Mouse (Mus musculus) macrophage (primary cell): ENCODE data around the gene Sst. TPM values are rescaled to one million over a fixed set of nuclear protein-coding genes. Genes with fewer than 3 reads are reported as not detected.

Experiments used
- H3K27ac ChIP-seq: fragments of 350-480 bp; formaldehyde crosslinking; 2 replicates; pipeline ENCODE4 v1.9.0; 2021
- H3K36me3 ChIP-seq: fragments of 350-480 bp; formaldehyde crosslinking; 2 replicates; pipeline ENCODE4 v1.9.0; 2021; ENCODE audit errors: inconsistent target
- H3K4me3 ChIP-seq: fragments of 350-480 bp; formaldehyde crosslinking; 2 replicates; pipeline ENCODE4 v1.9.0; 2021; ENCODE audit errors: inconsistent target
- H3K79me2 ChIP-seq: fragments of 350-480 bp; formaldehyde crosslinking; 2 replicates; pipeline ENCODE4 v1.9.0; 2021; ENCODE audit errors: inconsistent target
- WGBS: methylation state at CpG from one replicate; pipeline ENCODE4 v1.1.7; 2026; ENCODE audit warnings: inconsistent platforms; ENCODE audit not compliant: missing documents; 5-methylcytosine and 5-hydroxymethylcytosine counted together
- polyA plus RNA-seq: library from polyadenylated mRNA; stranded (reverse); fragments of 250-400 nt; gene quantifications from 3 replicates; pipeline ENCODE4 v1.2.4, GENCODE M21; 2018; ENCODE audit warnings: inconsistent platforms

Sst gene
- polyA plus RNA-seq, 1 experiment from 2014 or later: not detected

GRCm38 (mm10) chr16:23901411-23901810 lies 10.7 kb upstream of the Sst start:
- WGBS: 86% methylated on average over 7 of the region's 7 CpGs
- no peaks in the 10 kb centered on the region for H3K36me3 ChIP-seq
- no peaks in the 10 kb centered on the region for H3K79me2 ChIP-seq
- no peak overlapping the region for H3K27ac ChIP-seq
- H3K4me3 ChIP-seq: no peak overlapping the region

GRCm38 (mm10) chr16:23900061-23900460 lies 9.3 kb upstream of the Sst start:
- H3K4me3 ChIP-seq: no peak overlapping the region
- H3K79me2 ChIP-seq: no peaks in the 10 kb centered on the region
- WGBS: 87% methylated on average over 4 of the region's 4 CpGs
- no peaks in the 10 kb centered on the region for H3K36me3 ChIP-seq
- H3K27ac ChIP-seq: no peak overlapping the region

- no peaks in the 10 kb centered on the region for H3K79me2 ChIP-seq
- H3K27ac ChIP-seq: no peak overlapping the region
- H3K4me3 ChIP-seq: no peak overlapping the region
- no peaks in the 10 kb centered on the region for H3K36me3 ChIP-seq
- WGBS: 13% methylated on average over 12 of the region's 12 CpGs
These were observed 8.1 kb upstream of the Sst start for GRCm38 (mm10) chr16:23898840-23899239.

GRCm38 (mm10) chr16:23897984-23898586 lies 7.3 kb upstream of the Sst start:
- Histone ChIP-seq H3K79me2 (no peaks in the 10 kb centered on the region), H3K27ac (no peak overlapping the region), H3K4me3 (no peak overlapping the region), H3K36me3 (no peaks in the 10 kb centered on the region)
- WGBS: 9% methylated on average over 15 of the region's 15 CpGs

- WGBS: 20% methylated on average over 5 of the region's 5 CpGs
- no peaks in the 10 kb centered on the region for H3K79me2 ChIP-seq
- no peak overlapping the region for H3K4me3 ChIP-seq
- no peaks in the 10 kb centered on the region for H3K36me3 ChIP-seq
- no peak overlapping the region for H3K27ac ChIP-seq
These were observed 6.7 kb upstream of the Sst start for GRCm38 (mm10) chr16:23897486-23897885.

GRCm38 (mm10) chr16:23895135-23895534 lies 4.4 kb upstream of the Sst start:
- Histone ChIP-seq H3K79me2 (no peaks in the 10 kb centered on the region), H3K27ac (no peak overlapping the region), H3K4me3 (no peak overlapping the region), H3K36me3 (no peaks in the 10 kb centered on the region)
- WGBS: 89% methylated on average over 3 of the region's 3 CpGs

GRCm38 (mm10) chr16:23890151-23890550 lies 607 bp downstream of the Sst start:
- Histone ChIP-seq H3K79me2 (no peaks in the 10 kb centered on the region), H3K36me3 (no peaks in the 10 kb centered on the region), H3K4me3 (no peak overlapping the region), H3K27ac (no peak overlapping the region)
- WGBS: 12% methylated on average over 9 of the region's 9 CpGs

GRCm38 (mm10) chr16:23887910-23888579 lies 2.7 kb downstream of the Sst start:
- 89% methylated on average over 10 of the region's 10 CpGs for WGBS
- Histone ChIP-seq H3K27ac (no peak overlapping the region), H3K4me3 (no peak overlapping the region), H3K79me2 (no peaks in the 10 kb centered on the region), H3K36me3 (no peaks in the 10 kb centered on the region)

- Histone ChIP-seq H3K27ac (no peak overlapping the region), H3K4me3 (no peak overlapping the region), H3K36me3 (no peaks in the 10 kb centered on the region), H3K79me2 (no peaks in the 10 kb centered on the region)
- WGBS: 91% methylated on average over 12 of the region's 12 CpGs
These were observed 5.7 kb downstream of the Sst start for GRCm38 (mm10) chr16:23885098-23885497.

- Histone ChIP-seq H3K4me3 (no peak overlapping the region), H3K79me2 (no peaks in the 10 kb centered on the region), H3K27ac (no peak overlapping the region), H3K36me3 (no peaks in the 10 kb centered on the region)
- 27% methylated on average over 1 of the region's 1 CpGs for WGBS
These were observed 35.5 kb downstream of the Sst start for GRCm38 (mm10) chr16:23855242-23855641.

- no peaks in the 10 kb centered on the region for H3K79me2 ChIP-seq
- no peak overlapping the region for H3K4me3 ChIP-seq
These were observed 41.0 kb downstream of the Sst start for GRCm38 (mm10) chr16:23849720-23850119.

GRCm38 (mm10) chr16:23849176-23849575 lies 41.6 kb downstream of the Sst start:
- no peaks in the 10 kb centered on the region for H3K79me2 ChIP-seq
- H3K4me3 ChIP-seq: no peak overlapping the region
- no peaks in the 10 kb centered on the region for H3K36me3 ChIP-seq
- no peak overlapping the region for H3K27ac ChIP-seq

More at GRCm38 (mm10) chr16:23849720-23850119, 41.0 kb downstream of the Sst start:
- Histone ChIP-seq H3K36me3 (no peaks in the 10 kb centered on the region), H3K27ac (no peak overlapping the region)

GRCm38 (mm10) chr16:23844622-23845021 lies 46.1 kb downstream of the Sst start:
- 32% methylated on average over 7 of the region's 7 CpGs for WGBS
- H3K4me3 ChIP-seq: no peak overlapping the region
- no peaks in the 10 kb centered on the region for H3K36me3 ChIP-seq
- H3K27ac ChIP-seq: no peak overlapping the region
- no peaks in the 10 kb centered on the region for H3K79me2 ChIP-seq

GRCm38 (mm10) chr16:23842609-23843008 lies 48.1 kb downstream of the Sst start:
- H3K4me3 ChIP-seq: no peak overlapping the region
- no peak overlapping the region for H3K27ac ChIP-seq
- H3K36me3 ChIP-seq: no peaks in the 10 kb centered on the region
- 85% methylated on average over 3 of the region's 3 CpGs for WGBS
- no peaks in the 10 kb centered on the region for H3K79me2 ChIP-seq
